Mouse (Mus musculus) liver, embryonic 15.5 days (tissue): ENCODE measurements around the gene Tmem104. TPM values are rescaled to one million over a fixed set of nuclear protein-coding genes. Genes with fewer than 3 reads are reported as not detected.
A peak's percentile ranks its signal among the peaks of the same experiment; 100 is the strongest.

Experiments
- ATAC-seq: fragments of 200-750 bp; cut with Nextera tagmentation; 2 replicates; pipeline ENCODE4 v1.8.0; 2017; ENCODE audit warnings: moderate number of reproducible peaks, mild to moderate bottlenecking, moderate library complexity; ENCODE audit not compliant: insufficient read depth
- H3K27ac ChIP-seq: fragments of 300-500 bp; sonication (generic); replicated peaks from 2 replicates; pipeline ENCODE4 v1.5.1; 2015; ENCODE audit warnings: mild to moderate bottlenecking, inconsistent platforms
- H3K27me3 ChIP-seq: fragments of 300-500 bp; sonication (generic); 2 replicates; pipeline ENCODE4 v1.6.1; 2015; ENCODE audit warnings: mild to moderate bottlenecking, inconsistent platforms
- H3K36me3 ChIP-seq: fragments of 300-500 bp; sonication (generic); replicated peaks from 2 replicates; pipeline ENCODE4 v1.6.1; 2015; ENCODE audit warnings: moderate library complexity, mild to moderate bottlenecking, inconsistent platforms
- H3K4me1 ChIP-seq: fragments of 300-500 bp; sonication (generic); replicated peaks from 2 replicates; pipeline ENCODE4 v1.6.1; 2015; ENCODE audit warnings: inconsistent platforms
- H3K4me2 ChIP-seq: fragments of 300-500 bp; sonication (generic); 2 replicates; pipeline ENCODE4 v1.6.1; 2015; ENCODE audit warnings: moderate library complexity, mild to moderate bottlenecking, inconsistent platforms
- H3K4me3 ChIP-seq: fragments of 300-500 bp; sonication (generic); replicated peaks from 2 replicates; pipeline ENCODE4 v1.5.1; 2015; ENCODE audit warnings: mild to moderate bottlenecking, inconsistent platforms
- H3K9ac ChIP-seq: fragments of 300-500 bp; sonication (generic); 2 replicates; pipeline ENCODE4 v1.6.1; 2015; ENCODE audit warnings: moderate library complexity, mild to moderate bottlenecking, inconsistent platforms
- H3K9me3 ChIP-seq: fragments of 300-500 bp; sonication (generic); replicated peaks from 2 replicates; pipeline ENCODE4 v1.6.1; 2016; ENCODE audit warnings: inconsistent platforms
- WGBS: fragments of 180-500 bp; shearing (Covaris S2); methylation state at CpG from one replicate; pipeline ENCODE4 v1.1.7; 2015; ENCODE audit warnings: mixed read lengths; ENCODE audit not compliant: insufficient replicate concordance; 5-methylcytosine and 5-hydroxymethylcytosine counted together
- polyA plus RNA-seq: library from polyadenylated mRNA; unstranded; fragments of >200 nt; fragmentation: Nextera tagmentation; extraction: Ambion mirVana; gene quantifications from 2 replicates; pipeline ENCODE4 v1.2.1, GENCODE M21; 2015

Tmem104 gene
- 5.1 and 6.0 TPM in 2 replicates for polyA plus RNA-seq

- Histone ChIP-seq H3K4me3 (peak within 1 kb of the TSS; percentile 71), H3K27me3 (no peaks in the 10 kb centered on the region), H3K9me3 (no peaks in the 10 kb centered on the region), H3K4me1 (peaks cover 65% of the 10 kb centered on the region), H3K27ac (peak within 1 kb of the TSS; percentile 82), H3K36me3 (peaks cover 5% of the 10 kb centered on the region), H3K4me2 (peak within 1 kb of the TSS; percentile 94), H3K9ac (peak within 1 kb of the TSS; percentile 75)
- peak; percentile 88 for ATAC-seq
- under 1% methylated on average over 39 of the region's 39 CpGs for WGBS
Observed at GRCm38 (mm10) chr11:115187224-115187639, at the start of gene Tmem104. Gene Tmem104 (plus strand): TSS chr11:115187487.

DNA sequence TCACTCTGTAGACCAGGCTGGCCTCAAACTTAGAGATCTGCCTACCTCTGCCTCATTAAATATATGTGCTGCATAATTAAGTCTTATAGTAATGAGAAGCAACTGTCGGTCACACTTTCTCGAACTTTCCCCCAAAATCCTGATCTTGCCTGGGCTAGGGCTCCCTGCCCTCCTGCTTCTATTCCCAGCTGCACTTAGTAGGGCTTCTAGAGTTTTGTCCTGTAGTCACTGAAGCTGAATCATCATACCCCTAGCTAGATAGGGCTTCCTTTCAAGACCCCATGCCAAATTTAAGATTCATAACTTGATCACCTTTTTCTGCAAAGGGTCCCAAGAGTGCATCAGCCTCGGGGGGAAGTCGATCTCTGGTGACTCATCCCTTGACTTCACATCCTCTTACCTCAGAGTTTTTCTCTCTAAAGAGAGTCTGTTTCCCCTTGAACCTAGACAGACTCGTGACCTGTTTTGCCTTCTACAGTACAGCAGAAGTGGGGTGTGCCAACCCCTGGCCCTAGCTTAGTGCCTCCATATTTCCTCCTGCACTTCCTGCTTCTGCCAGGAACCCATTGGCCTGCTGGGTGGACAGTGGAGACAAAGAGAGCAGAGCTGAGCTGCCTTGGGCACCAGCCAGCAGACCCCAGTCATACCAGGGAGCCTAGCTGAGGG lies 48.6 kb upstream of the Tmem104 start:
- Histone ChIP-seq H3K4me3 (no peak overlapping the region), H3K27ac (peak overlapping the region; percentile 57; the same call in 1 of the 2 replicates), H3K4me2 (no peak overlapping the region), H3K27me3 (no peaks in the 10 kb centered on the region), H3K36me3 (no peaks in the 10 kb centered on the region), H3K9ac (no peak overlapping the region), H3K4me1 (0 out of 2 replicates have a peak, but pooled peaks cover 3% of the 10 kb centered on the region), H3K9me3 (no peaks in the 10 kb centered on the region)
- WGBS, result 31% methylated on average over 5 of the region's 5 CpGs
- no peak for ATAC-seq

DNA sequence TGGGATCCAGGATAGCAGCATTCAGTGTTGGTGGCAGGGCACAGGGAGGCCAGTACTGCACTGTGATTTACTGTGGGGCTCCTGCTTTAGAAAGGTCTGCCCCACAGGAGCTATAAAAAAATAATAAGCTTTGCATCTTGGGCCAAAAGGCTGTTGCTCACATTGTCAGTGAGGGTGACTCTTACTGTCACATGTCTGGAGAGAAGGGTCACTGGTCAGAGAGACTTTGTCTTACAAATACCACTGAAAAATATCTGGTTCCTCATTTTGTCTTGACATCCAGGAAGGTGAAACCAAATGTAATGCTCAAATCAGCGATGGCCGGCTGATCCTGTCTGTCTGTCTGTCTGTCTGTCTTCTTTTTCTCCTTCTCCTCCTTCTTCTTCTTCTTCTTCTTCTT lies 45.3 kb upstream of the Tmem104 start:
- no peak for ATAC-seq
- no peaks in the 10 kb centered on the region for H3K36me3 ChIP-seq
- H3K27me3 ChIP-seq, result no peaks in the 10 kb centered on the region
- H3K4me2 ChIP-seq, result no peak overlapping the region
- H3K9ac ChIP-seq, result no peak overlapping the region
- H3K9me3 ChIP-seq, result no peaks in the 10 kb centered on the region
- 12% methylated on average over 2 of the region's 2 CpGs for WGBS
- H3K27ac ChIP-seq, result no peak overlapping the region
- H3K4me1 ChIP-seq, result 0 out of 2 replicates have a peak, but pooled peaks cover 3% of the 10 kb centered on the region
- no peak overlapping the region for H3K4me3 ChIP-seq

- no peaks in the 10 kb centered on the region for H3K36me3 ChIP-seq
- no peaks in the 10 kb centered on the region for H3K9me3 ChIP-seq
- H3K4me3 ChIP-seq, result no peak overlapping the region
- 64% methylated on average over 4 of the region's 4 CpGs for WGBS
- H3K4me1 ChIP-seq, result no peaks in the 10 kb centered on the region; the same call in 1 of the 2 replicates
- H3K27ac ChIP-seq, result no peak overlapping the region
- ATAC-seq, result no peak
- H3K9ac ChIP-seq, result no peak overlapping the region
- peaks cover 6% of the 10 kb centered on the region for H3K27me3 ChIP-seq
- no peak overlapping the region for H3K4me2 ChIP-seq
Observed at GRCm38 (mm10) chr11:115147813-115148212, 39.5 kb upstream of the Tmem104 start.

DNA sequence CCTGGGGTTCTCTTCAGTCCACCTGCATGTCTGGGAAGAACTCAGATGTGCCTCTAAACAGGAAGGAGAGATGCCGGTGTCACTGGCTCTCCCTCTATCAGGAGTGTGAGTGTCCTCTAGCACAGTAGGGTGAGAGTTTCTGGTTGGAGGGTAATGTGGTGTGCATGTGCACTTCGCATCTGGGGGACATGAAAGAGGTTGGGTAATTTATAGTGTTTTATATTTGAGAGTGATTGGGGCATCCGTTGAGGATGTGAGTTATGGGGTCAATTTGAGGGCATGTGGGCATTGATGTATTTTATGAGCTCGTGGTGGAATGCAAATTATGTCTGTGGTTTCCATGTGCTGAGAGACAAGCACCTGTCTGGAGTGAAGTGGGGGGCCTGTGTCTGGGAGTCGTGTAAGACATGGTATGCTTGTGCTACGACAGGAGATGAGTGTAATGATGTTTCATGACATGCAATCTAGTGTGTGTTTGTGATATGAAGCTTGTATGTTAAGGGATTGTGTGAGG lies 36.5 kb upstream of the Tmem104 start:
- Histone ChIP-seq H3K9ac (no peak overlapping the region), H3K9me3 (no peaks in the 10 kb centered on the region), H3K4me2 (no peak overlapping the region), H3K27ac (no peak overlapping the region), H3K4me3 (no peak overlapping the region), H3K36me3 (no peaks in the 10 kb centered on the region), H3K27me3 (peaks cover 34% of the 10 kb centered on the region), H3K4me1 (peaks cover 15% of the 10 kb centered on the region)
- no peak for ATAC-seq
- WGBS, result 48% methylated on average over 6 of the region's 6 CpGs

DNA sequence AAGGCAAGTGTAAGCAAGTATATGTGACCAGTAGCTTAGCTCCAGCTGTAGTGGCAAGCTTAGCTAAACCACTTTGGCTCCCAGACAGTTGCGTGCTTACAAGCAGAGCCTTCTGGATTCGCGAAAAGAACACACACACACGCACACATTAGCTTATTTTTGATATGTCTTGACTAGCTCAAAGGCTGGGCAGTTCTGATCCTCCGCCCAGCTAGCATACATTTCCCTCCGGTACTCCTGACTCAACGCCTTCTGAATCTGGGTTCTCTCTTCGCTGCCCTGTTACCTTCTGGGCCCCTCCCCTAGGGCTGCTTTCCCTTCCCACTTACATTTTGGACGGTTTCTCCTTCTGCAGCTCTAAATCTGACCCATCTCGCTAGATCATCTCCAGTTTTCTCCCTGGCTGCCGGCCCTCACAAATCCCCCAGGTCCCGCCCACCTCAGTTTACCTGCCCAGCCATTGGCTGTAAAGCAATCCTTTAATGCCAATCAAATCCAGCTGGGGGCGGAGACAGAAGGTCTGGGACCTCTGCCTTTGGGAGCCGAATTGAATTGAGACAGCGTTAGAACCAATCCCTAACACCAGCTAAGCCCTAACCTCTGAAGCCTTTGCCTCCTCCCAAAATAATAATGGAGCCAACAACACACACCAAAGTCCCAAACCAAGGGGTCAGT lies 35.4 kb upstream of the Tmem104 start:
- peaks cover 15% of the 10 kb centered on the region for H3K4me1 ChIP-seq
- H3K9ac ChIP-seq, result no peak overlapping the region
- no peaks in the 10 kb centered on the region for H3K9me3 ChIP-seq
- H3K27ac ChIP-seq, result no peak overlapping the region
- H3K4me3 ChIP-seq, result no peak overlapping the region; the same call in 1 of the 2 replicates
- peak overlapping the region; percentile 36 for H3K4me2 ChIP-seq
- 14% methylated on average over 15 of the region's 15 CpGs for WGBS
- no peak for ATAC-seq
- H3K36me3 ChIP-seq, result no peaks in the 10 kb centered on the region
- peaks cover 42% of the 10 kb centered on the region for H3K27me3 ChIP-seq

DNA sequence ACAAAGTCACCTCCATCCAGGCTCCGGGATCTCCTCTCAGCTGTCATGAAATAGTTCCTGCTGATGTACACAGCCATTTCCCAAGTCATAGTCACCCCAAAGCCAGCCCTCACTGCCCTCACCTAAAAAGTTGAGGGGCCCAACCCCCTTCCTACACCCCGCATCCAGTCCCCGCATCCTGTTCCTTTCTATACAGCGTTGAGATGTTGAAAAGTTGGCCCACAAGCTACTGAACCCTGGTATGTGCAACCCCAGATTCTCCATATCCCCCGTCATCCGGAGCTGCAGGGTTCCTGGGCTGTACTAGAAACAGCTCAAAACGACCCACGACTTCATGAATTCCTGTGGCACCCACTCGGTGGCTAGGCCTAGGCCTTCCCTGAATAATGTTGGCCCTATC lies 34.2 kb upstream of the Tmem104 start:
- no peak overlapping the region for H3K9ac ChIP-seq
- no peak overlapping the region for H3K4me3 ChIP-seq
- H3K36me3 ChIP-seq, result no peaks in the 10 kb centered on the region
- no peaks in the 10 kb centered on the region for H3K9me3 ChIP-seq
- no peak overlapping the region; the same call in 1 of the 2 replicates for H3K4me2 ChIP-seq
- ATAC-seq, result no peak
- H3K4me1 ChIP-seq, result peaks cover 26% of the 10 kb centered on the region
- 69% methylated on average over 9 of the region's 9 CpGs for WGBS
- peaks cover 44% of the 10 kb centered on the region for H3K27me3 ChIP-seq
- H3K27ac ChIP-seq, result no peak overlapping the region

DNA sequence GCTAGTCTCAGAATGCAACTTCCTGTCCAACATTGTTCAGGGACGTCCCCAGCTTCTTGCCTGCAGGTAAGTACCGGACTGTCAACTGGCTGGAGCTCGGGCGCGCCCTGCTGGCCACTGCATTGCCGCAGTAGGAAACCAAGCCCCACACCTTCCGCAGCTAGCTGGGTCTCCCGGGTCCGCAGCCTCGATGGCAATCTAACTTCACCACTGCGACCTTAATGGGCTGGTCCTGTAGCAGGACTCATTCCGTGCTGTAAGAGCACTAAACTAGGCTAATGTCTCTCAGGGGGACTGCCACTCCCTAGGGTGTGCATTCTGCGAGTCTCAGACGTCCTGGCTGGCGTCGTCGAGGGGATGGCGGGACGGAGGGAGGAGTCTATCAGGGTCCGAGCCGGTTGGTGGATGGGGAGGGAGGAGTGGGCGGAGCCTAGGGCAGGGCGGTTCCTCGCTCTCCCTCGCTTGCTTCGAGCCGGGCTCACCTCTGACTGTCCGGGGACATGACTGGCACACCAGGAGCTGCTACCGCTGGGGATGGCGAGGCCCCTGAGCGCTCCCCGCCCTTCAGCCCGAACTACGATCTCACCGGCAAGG lies 33.5 kb upstream of the Tmem104 start:
- H3K9ac ChIP-seq, result no peak overlapping the region
- H3K27ac ChIP-seq, result no peak overlapping the region
- H3K9me3 ChIP-seq, result no peaks in the 10 kb centered on the region
- under 1% methylated on average over 35 of the region's 35 CpGs for whole genome bisulfite sequencing
- H3K4me3 ChIP-seq, result peak overlapping the region; percentile 44
- peaks cover 44% of the 10 kb centered on the region for H3K27me3 ChIP-seq
- H3K4me1 ChIP-seq, result peaks cover 31% of the 10 kb centered on the region
- H3K4me2 ChIP-seq, result peak overlapping the region; percentile 58
- ATAC-seq, result peak; percentile 75
- no peaks in the 10 kb centered on the region for H3K36me3 ChIP-seq

GRCm38 (mm10) chr11:115155053-115155634 lies 32.1 kb upstream of the Tmem104 start:
- Histone ChIP-seq H3K27ac (no peak overlapping the region), H3K4me1 (peaks cover 39% of the 10 kb centered on the region), H3K9me3 (no peaks in the 10 kb centered on the region), H3K27me3 (peaks cover 44% of the 10 kb centered on the region), H3K4me2 (no peak overlapping the region; the same call in 1 of the 2 replicates), H3K9ac (no peak overlapping the region), H3K4me3 (no peak overlapping the region), H3K36me3 (no peaks in the 10 kb centered on the region)
- under 1% methylated on average over 5 of the region's 5 CpGs for WGBS
- no peak for ATAC-seq

DNA sequence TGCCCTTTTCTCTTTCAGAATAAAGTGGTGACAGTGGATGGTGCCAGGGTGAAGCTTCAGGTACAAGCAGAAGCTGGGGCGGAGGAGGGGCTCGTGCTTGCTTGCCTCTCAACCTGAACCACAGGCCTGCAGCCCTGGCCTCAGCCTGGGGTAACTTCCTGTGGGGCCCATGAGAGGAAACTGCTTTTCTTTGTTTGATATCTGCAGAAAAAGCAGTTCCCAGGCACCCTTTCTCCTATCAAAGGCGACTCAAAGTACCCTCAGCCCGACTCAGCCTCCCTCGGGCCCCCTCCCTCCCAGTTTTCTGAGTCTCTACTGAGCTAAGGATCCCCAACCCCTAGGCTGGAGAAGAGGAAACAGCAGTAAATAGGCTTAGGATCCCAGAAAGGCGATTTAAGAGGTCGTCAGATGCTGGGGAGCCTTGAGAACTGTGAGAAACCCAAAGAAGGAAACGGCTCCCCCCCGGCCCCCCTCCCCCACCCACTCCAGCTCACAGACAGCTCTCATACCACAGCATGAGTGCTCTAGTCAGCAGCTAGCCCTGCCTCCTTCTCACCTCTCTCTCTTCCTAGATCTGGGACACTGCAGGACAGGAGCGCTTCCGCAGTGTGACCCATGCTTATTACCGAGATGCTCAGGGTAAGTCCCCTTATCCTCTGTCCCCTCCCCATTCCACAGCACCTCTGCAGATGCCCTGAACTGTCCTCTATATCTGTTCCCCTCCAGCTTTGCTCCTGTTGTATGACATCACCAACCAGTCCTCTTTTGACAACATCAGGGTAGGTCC lies 29.2 kb upstream of the Tmem104 start:
- Histone ChIP-seq H3K9me3 (no peaks in the 10 kb centered on the region), H3K4me1 (peaks cover 67% of the 10 kb centered on the region), H3K27me3 (peaks cover 38% of the 10 kb centered on the region), H3K36me3 (no peaks in the 10 kb centered on the region), H3K9ac (no peak overlapping the region), H3K27ac (peak overlapping the region; percentile 78), H3K4me3 (no peak overlapping the region), H3K4me2 (peak overlapping the region; percentile 6; the same call in 1 of the 2 replicates)
- ATAC-seq, result no peak
- 10% methylated on average over 12 of the region's 12 CpGs for WGBS
